Mouse (Mus musculus): ENCODE results near the gene Cebpg.

DNA sequence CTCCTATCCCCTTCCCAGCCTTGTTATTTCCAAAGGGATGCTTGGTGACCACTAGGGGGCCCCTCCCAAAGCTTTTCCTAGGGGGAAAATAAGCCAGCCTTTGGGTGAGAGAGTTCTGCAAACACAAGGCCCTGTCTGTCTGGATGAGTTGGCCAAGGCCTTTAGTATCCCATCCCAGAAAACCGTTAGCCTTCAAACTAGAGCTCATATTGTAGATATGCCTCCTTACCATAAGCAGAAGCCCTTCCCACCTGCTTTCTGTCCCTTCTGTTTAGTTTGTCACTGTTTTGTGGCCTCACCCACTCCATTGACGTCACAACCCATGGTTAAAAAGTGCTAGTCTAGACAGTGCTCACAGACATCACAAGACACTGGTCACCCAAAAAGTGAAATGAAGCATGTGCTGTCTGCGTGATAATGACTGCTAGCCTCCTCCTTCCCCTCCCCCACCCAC is 29.5 kb downstream of the Cebpg start:
- TF ChIP-seq CTCF (IDR thresholded peaks at IDR 0.05; ENCODE audit: control insufficient read depth, insufficient read depth, insufficient replicate concordance, low read depth, low read length) = no peak
- TF ChIP-seq POLR2A (IDR thresholded peaks at IDR 0.05; ENCODE audit: control insufficient read depth, low read depth, low read length) = no peak

All from testis, adult 2 months (tissue).